Mouse (Mus musculus) olfactory bulb, adult 2 months (tissue): ENCODE measurements around the gene Olfr223. TPM values are rescaled to one million over a fixed set of nuclear protein-coding genes. Genes with fewer than 3 reads are reported as not detected.
"Not testable (repeated sequence)": the region's sequence is repeated elsewhere in the genome, so short reads cannot be mapped to it uniquely, and the experiment has no call there.

Source experiments
- H3K27ac ChIP-seq: fragments of 200-500 bp; 2 replicates; pipeline ENCODE4 v1.5.1; 2012; ENCODE audit warnings: low read depth, low read length; ENCODE audit not compliant: insufficient read depth
- H3K4me1 ChIP-seq: fragments of 200-500 bp; 2 replicates; pipeline ENCODE4 v1.6.1; 2012; ENCODE audit warnings: low read length; ENCODE audit not compliant: control insufficient read depth, insufficient read depth
- H3K4me3 ChIP-seq: fragments of 200-500 bp; 2 replicates; pipeline ENCODE4 v1.5.1; 2012; ENCODE audit warnings: mild to moderate bottlenecking, low read depth, low read length, moderate library complexity; ENCODE audit not compliant: insufficient read depth
- CTCF ChIP-seq: fragments of 200-500 bp; IDR thresholded peaks from 2 replicates; pipeline ENCODE4 v1.5.1; 2012; ENCODE audit warnings: low read depth, mild to moderate bottlenecking, low read length, moderate library complexity; ENCODE audit not compliant: insufficient read depth
- POLR2A ChIP-seq: fragments of 200-500 bp; IDR thresholded peaks from 2 replicates; pipeline ENCODE4 v1.6.1; 2012; ENCODE audit warnings: mild to moderate bottlenecking, low read depth, low read length, moderate library complexity; ENCODE audit not compliant: insufficient read depth
- WGBS: fragments of 180-500 bp; shearing (Covaris S2); methylation state at CpG from one replicate; pipeline ENCODE4 v1.1.7; 2018; 5-methylcytosine and 5-hydroxymethylcytosine counted together
- polyA plus RNA-seq: library from polyadenylated mRNA; stranded (reverse); fragments of >200 nt; gene quantifications from 2 replicates; pipeline ENCODE4 v1.2.4, GENCODE M21; 2012; ENCODE audit warnings: low replicate concordance; ENCODE audit not compliant: missing spikeins, insufficient read depth, insufficient read length

Gene Olfr223
- polyA plus RNA-seq, 1 experiment: not detected

- Histone ChIP-seq H3K27ac (no peak overlapping the region), H3K4me1 (no peaks in the 10 kb centered on the region), H3K4me3 (no peak overlapping the region)
- 68% methylated on average over 1 of the region's 1 CpGs for WGBS
- TF ChIP-seq CTCF (no peak), POLR2A (no peak)
These were observed 9.2 kb upstream of the Olfr223 start for GRCm38 (mm10) chr11:59602287-59602686.

GRCm38 (mm10) chr11:59600872-59601271 lies 7.8 kb upstream of the Olfr223 start:
- TF ChIP-seq POLR2A (no peak), CTCF (no peak)
- Histone ChIP-seq H3K27ac (no peak overlapping the region), H3K4me3 (no peak overlapping the region), H3K4me1 (no peaks in the 10 kb centered on the region)
- 88% methylated on average over 3 of the region's 3 CpGs for WGBS

- 63% methylated on average over 7 of the region's 7 CpGs for WGBS
- Histone ChIP-seq H3K4me3 (no peak overlapping the region), H3K27ac (no peak overlapping the region), H3K4me1 (no peaks in the 10 kb centered on the region)
- TF ChIP-seq POLR2A (no peak), CTCF (no peak)
These were observed 6.1 kb upstream of the Olfr223 start for GRCm38 (mm10) chr11:59599211-59599610.

GRCm38 (mm10) chr11:59596950-59597349 lies 3.9 kb upstream of the Olfr223 start:
- no peaks in the 10 kb centered on the region for H3K4me1 ChIP-seq
- TF ChIP-seq CTCF (no peak), POLR2A (no peak)
- 90% methylated on average over 8 of the region's 8 CpGs for WGBS
- no peak overlapping the region for H3K27ac ChIP-seq
- no peak overlapping the region for H3K4me3 ChIP-seq

- Histone ChIP-seq H3K4me3 (no peak overlapping the region), H3K4me1 (no peaks in the 10 kb centered on the region), H3K27ac (no peak overlapping the region)
- WGBS: 39% methylated on average over 4 of the region's 4 CpGs
- no peak for TF ChIP-seq POLR2A
- TF ChIP-seq CTCF: no peak
These were observed 3.0 kb upstream of the Olfr223 start for GRCm38 (mm10) chr11:59596091-59596490.

- Histone ChIP-seq H3K27ac (no peak overlapping the region), H3K4me1 (no peaks in the 10 kb centered on the region), H3K4me3 (no peak overlapping the region)
- no peak for TF ChIP-seq CTCF
- no peak for TF ChIP-seq POLR2A
- 92% methylated on average over 8 of the region's 8 CpGs for WGBS
These were observed 3.6 kb downstream of the Olfr223 start for GRCm38 (mm10) chr11:59589496-59589895.

GRCm38 (mm10) chr11:59584539-59584938 lies 8.6 kb downstream of the Olfr223 start:
- TF ChIP-seq POLR2A (no peak), CTCF (no peak)
- WGBS: 51% methylated on average over 6 of the region's 6 CpGs
- no peak overlapping the region for H3K4me3 ChIP-seq
- H3K4me1 ChIP-seq: no peaks in the 10 kb centered on the region
- no peak overlapping the region for H3K27ac ChIP-seq

- H3K27ac ChIP-seq: not testable (repeated sequence)
These were observed 17.0 kb downstream of the Olfr223 start, which contains the start of gene Olfr222 for GRCm38 (mm10) chr11:59576135-59576534. Gene Olfr222 (minus strand): TSS chr11:59576235.

GRCm38 (mm10) chr11:59575726-59576125 lies 17.4 kb downstream of the Olfr223 start:
- no peak for TF ChIP-seq POLR2A
- TF ChIP-seq CTCF: no peak
- H3K27ac ChIP-seq: no peak overlapping the region
- WGBS: 58% methylated on average over 9 of the region's 9 CpGs
- no peak overlapping the region for H3K4me3 ChIP-seq
- no peaks in the 10 kb centered on the region for H3K4me1 ChIP-seq

More at GRCm38 (mm10) chr11:59576135-59576534, 17.0 kb downstream of the Olfr223 start, which contains the start of gene Olfr222:
- not testable (repeated sequence) for H3K4me1 ChIP-seq, H3K4me3 ChIP-seq

GRCm38 (mm10) chr11:59569306-59569705 lies 23.8 kb downstream of the Olfr223 start:
- 36% methylated on average over 3 of the region's 3 CpGs for WGBS

GRCm38 (mm10) chr11:59562837-59563236 lies 30.3 kb downstream of the Olfr223 start:
- 62% methylated on average over 9 of the region's 9 CpGs for WGBS
- Histone ChIP-seq H3K27ac (no peak overlapping the region), H3K4me1 (no peaks in the 10 kb centered on the region), H3K4me3 (no peak overlapping the region)
- TF ChIP-seq POLR2A (no peak), CTCF (no peak)

More at GRCm38 (mm10) chr11:59569306-59569705, 23.8 kb downstream of the Olfr223 start:
- H3K27ac ChIP-seq: no peak overlapping the region
- H3K4me3 ChIP-seq: no peak overlapping the region
- no peaks in the 10 kb centered on the region for H3K4me1 ChIP-seq
- TF ChIP-seq CTCF: no peak
- no peak for TF ChIP-seq POLR2A
